Mouse (Mus musculus): ENCODE measurements around the gene Coq3. TPM values are rescaled to one million over a fixed set of nuclear protein-coding genes. Genes with fewer than 3 reads are reported as not detected.

Gene Coq3
- polyA plus RNA-seq, 1 experiment from 2014 or later, result 15.7 TPM

GRCm38 (mm10) chr4:21957570-21958321 is 78.3 kb downstream of the Coq3 start:
- no peaks in the 10 kb centered on the region for H3K36me3 ChIP-seq (ENCODE audit: control insufficient read depth, insufficient read depth, low read length)
- no peaks in the 10 kb centered on the region for H3K4me1 ChIP-seq (ENCODE audit: control insufficient read depth, insufficient read depth, low read length)
- 57% methylated on average over 7 of the region's 7 CpGs for WGBS
- H3K27ac ChIP-seq (ENCODE audit: low read length), result no peak overlapping the region
- no peaks in the 10 kb centered on the region for H3K9me3 ChIP-seq (replicated peaks; ENCODE audit: control insufficient read depth, low read length)
- H3K4me2 ChIP-seq (ENCODE audit: low read depth, low read length), result no peak overlapping the region
- H3K27me3 ChIP-seq (ENCODE audit: control insufficient read depth, insufficient read depth, low read length), result no peaks in the 10 kb centered on the region
- ATAC-seq (ENCODE audit: insufficient read depth, low FRiP score), result peak; percentile 84; the same call in 1 of the 2 replicates
- H3K9ac ChIP-seq (ENCODE audit: low read length), result no peak overlapping the region
- no peak overlapping the region for H3K4me3 ChIP-seq (replicated peaks; ENCODE audit: low read length)

Other genes starting within 250 kb of the Coq3 start
- not detected in 2 replicates for gene Prdm13, start 193.7 kb upstream of the Coq3 start, polyA plus RNA-seq (2015; fragmentation: Nextera tagmentation; extraction: Ambion mirVana)
- 37.0 and 42.1 TPM in 2 replicates for gene Ccnc, start 152.0 kb upstream of the Coq3 start, polyA plus RNA-seq (2015; fragmentation: Nextera tagmentation; extraction: Ambion mirVana)
- gene Usp45, start 112.5 kb upstream of the Coq3 start, polyA plus RNA-seq (2015; fragmentation: Nextera tagmentation; extraction: Ambion mirVana), result 8.9 and 9.9 TPM in 2 replicates
- 13.9 and 15.2 TPM in 2 replicates for gene Tstd3, start 112.5 kb upstream of the Coq3 start, polyA plus RNA-seq (2015; fragmentation: Nextera tagmentation; extraction: Ambion mirVana)
- 119 and 128 TPM in 2 replicates for gene Pnisr, start 32.1 kb upstream of the Coq3 start, polyA plus RNA-seq (2015; fragmentation: Nextera tagmentation; extraction: Ambion mirVana)
- gene Faxc, start 51.7 kb downstream of the Coq3 start, polyA plus RNA-seq (2015; fragmentation: Nextera tagmentation; extraction: Ambion mirVana), result 3.9 and 4.1 TPM in 2 replicates

All from stomach, embryonic 16.5 days (tissue).